Mouse (Mus musculus) lung, adult 2 months (tissue): ENCODE data around the gene Sema7a.

Experiments used
- CTCF ChIP-seq: fragments of 200-500 bp; IDR thresholded peaks from 2 replicates; pipeline ENCODE4 v1.5.1; 2011; ENCODE audit warnings: mild to moderate bottlenecking, low read length, control low read depth; ENCODE audit not compliant: insufficient read depth
- POLR2A ChIP-seq: fragments of 200-500 bp; IDR thresholded peaks from 2 replicates; pipeline ENCODE4 v1.6.1; 2011; ENCODE audit warnings: low read depth, mild to moderate bottlenecking, control low read depth, low read length, borderline replicate concordance; ENCODE audit errors: extremely low read depth

DNA sequence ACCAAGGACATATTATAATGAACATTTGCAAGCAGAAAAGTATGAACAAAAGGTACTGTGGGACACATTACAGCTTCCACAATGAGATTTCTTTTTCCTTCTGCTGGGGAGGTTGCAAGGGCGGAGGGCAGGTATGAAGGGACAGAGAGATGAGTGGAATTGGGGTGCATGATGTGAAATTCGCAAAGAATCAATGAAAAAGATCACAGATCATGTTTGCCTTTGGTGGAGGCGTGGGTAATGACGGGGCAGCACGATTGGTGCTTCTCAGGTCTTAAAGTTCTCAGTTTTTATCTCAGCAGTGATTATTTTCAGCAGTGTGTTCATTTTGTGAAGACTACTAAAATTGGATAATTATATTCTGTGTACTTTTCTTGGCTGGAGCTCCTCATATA is 35.7 kb upstream of the Sema7a start:
- TF ChIP-seq CTCF (no peak), POLR2A (no peak)
